Mouse (Mus musculus) cerebellum, adult 2 months (tissue): ENCODE measurements around the gene Whrn.

ENCODE experiments used
- CTCF ChIP-seq: fragments of 200-500 bp; IDR thresholded peaks from 2 replicates; pipeline ENCODE4 v1.5.1; 2011; ENCODE audit warnings: low read depth, mild to moderate bottlenecking, control low read depth, low read length, moderate library complexity, borderline replicate concordance; ENCODE audit not compliant: insufficient read depth
- POLR2A ChIP-seq: fragments of 200-500 bp; IDR thresholded peaks from 2 replicates; pipeline ENCODE4 v1.6.1; 2011; ENCODE audit warnings: low read length, control low read depth, borderline replicate concordance; ENCODE audit not compliant: insufficient read depth

- TF ChIP-seq POLR2A: no peak
- TF ChIP-seq CTCF: no peak
Measured at GRCm38 (mm10) chr4:63487916-63488315, 7.9 kb downstream of the Whrn start.
